Mouse (Mus musculus) C2C12 (cell line): ENCODE results near the gene Tsc22d1. TPM values are rescaled to one million over a fixed set of nuclear protein-coding genes. Genes with fewer than 3 reads are reported as not detected.

Experiments used
- H3K27me3 ChIP-seq: one replicate; pipeline ENCODE4 v1.6.1; 2011; ENCODE audit not compliant: control insufficient read depth, insufficient read depth, insufficient read length
- H3K36me3 ChIP-seq: one replicate; pipeline ENCODE4 v1.6.1; 2011; ENCODE audit not compliant: control insufficient read depth, insufficient read depth
- H3K4me3 ChIP-seq: one replicate; pipeline ENCODE4 v1.5.1; 2011; ENCODE audit warnings: mild to moderate bottlenecking, control low read depth; ENCODE audit not compliant: poor library complexity, insufficient read depth, severe bottlenecking
- H3K79me2 ChIP-seq: one replicate; pipeline ENCODE4 v1.6.1; 2011; ENCODE audit not compliant: control insufficient read depth, insufficient read depth
- H3K79me3 ChIP-seq: one replicate; pipeline ENCODE4 v1.6.1; 2011; ENCODE audit warnings: low read depth, control low read depth
- H3ac ChIP-seq: one replicate; pipeline ENCODE3; 2011; ENCODE audit warnings: low read depth; ENCODE audit not compliant: control insufficient read depth, insufficient read length
- CEBPB ChIP-seq: IDR thresholded peaks from one replicate; pipeline ENCODE4 v1.6.1; 2011; ENCODE audit warnings: low read depth, mild to moderate bottlenecking, control low read depth, moderate library complexity
- CTCF ChIP-seq: IDR thresholded peaks from one replicate; pipeline ENCODE4 v1.5.1; 2011; ENCODE audit not compliant: control insufficient read depth, insufficient read depth, insufficient read length
- FOSL1 ChIP-seq: IDR thresholded peaks from one replicate; pipeline ENCODE4 v1.8.0; 2011; ENCODE audit warnings: mild to moderate bottlenecking, low read length; ENCODE audit not compliant: poor library complexity, insufficient read depth, severe bottlenecking
- MAX ChIP-seq: IDR thresholded peaks from one replicate; pipeline ENCODE4 v1.6.1; 2011; ENCODE audit warnings: mild to moderate bottlenecking, control low read depth
- MYOD1 ChIP-seq: IDR thresholded peaks from one replicate; pipeline ENCODE4 v1.6.1; 2011; ENCODE audit warnings: low read depth; ENCODE audit not compliant: control insufficient read depth, insufficient read length
- MYOG ChIP-seq: IDR thresholded peaks from one replicate; pipeline ENCODE4 v1.6.1; 2011; ENCODE audit not compliant: control insufficient read depth, insufficient read length; ENCODE audit errors: extremely low read depth
- USF1 ChIP-seq: IDR thresholded peaks from one replicate; pipeline ENCODE4 v1.6.1; 2011; ENCODE audit warnings: low read depth, mild to moderate bottlenecking, control low read depth, moderate library complexity
- polyA plus RNA-seq: library from polyadenylated mRNA; unstranded; fragments of >200 nt; fragmentation: generic; extraction: Trizol; gene quantifications from one replicate; pipeline ENCODE4 v1.2.1, GENCODE M21; 2012; ENCODE audit warnings: missing spikeins

Tsc22d1 gene
- polyA plus RNA-seq, 1 experiment = 546 TPM

DNA sequence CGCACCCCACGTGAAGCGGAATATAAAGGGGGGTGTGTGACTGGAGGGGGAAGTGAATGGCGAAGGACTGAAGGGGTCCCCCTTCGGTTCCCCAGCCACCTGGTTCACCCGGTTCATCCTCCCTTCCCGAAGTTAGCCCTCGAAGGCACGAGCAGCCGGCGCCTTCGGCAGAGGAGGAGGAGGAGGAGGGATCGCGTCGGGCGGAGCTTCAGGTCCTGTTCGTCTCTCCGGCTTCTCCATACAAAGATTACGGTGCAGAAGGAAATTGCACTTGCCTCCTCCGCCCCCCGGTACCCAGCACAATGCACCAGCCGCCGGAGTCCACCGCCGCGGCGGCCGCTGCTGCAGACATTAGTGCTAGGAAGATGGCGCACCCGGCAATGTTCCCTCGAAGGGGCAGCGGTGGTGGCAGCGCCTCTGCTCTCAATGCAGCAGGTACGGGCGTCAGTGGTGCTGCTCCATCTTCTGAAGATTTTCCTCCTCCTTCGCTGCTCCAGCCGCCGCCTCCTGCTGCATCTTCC is 1.1 kb downstream of the Tsc22d1 start:
- peak overlapping the region; percentile 73 for H3ac ChIP-seq
- H3K79me2 ChIP-seq = peaks cover 52% of the 10 kb centered on the region
- H3K27me3 ChIP-seq = no peaks in the 10 kb centered on the region

DNA sequence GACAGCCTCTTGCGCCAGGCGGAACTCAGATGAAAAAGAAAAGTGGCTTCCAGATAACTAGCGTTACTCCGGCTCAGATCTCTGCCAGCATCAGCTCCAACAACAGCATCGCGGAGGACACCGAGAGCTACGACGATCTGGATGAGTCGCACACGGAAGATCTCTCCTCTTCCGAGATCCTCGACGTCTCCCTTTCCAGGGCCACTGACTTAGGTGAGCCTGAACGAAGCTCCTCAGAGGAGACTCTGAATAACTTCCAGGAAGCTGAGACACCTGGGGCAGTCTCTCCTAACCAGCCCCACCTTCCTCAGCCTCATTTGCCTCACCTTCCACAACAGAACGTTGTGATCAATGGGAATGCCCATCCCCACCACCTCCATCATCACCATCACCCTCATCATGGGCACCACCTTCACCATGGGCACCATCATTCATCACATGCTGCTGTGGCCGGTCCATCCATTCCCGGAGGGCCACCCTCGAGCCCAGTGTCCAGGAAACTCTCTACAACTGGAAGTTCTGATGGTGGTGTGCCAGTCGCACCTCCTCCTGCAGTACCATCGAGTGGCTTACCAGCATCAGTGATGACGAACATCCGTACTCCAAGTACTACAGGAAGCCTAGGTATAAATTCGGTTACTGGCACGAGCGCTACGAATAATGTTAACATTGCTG is 1.7 kb downstream of the Tsc22d1 start:
- peak overlapping the region; percentile 73 for H3ac ChIP-seq
- H3K36me3 ChIP-seq = peaks cover 45% of the 10 kb centered on the region
- H3K4me3 ChIP-seq = peak overlapping the region; percentile 61
- H3K27me3 ChIP-seq = no peaks in the 10 kb centered on the region
- H3K79me3 ChIP-seq = peaks cover 42% of the 10 kb centered on the region
- peaks cover 58% of the 10 kb centered on the region for H3K79me2 ChIP-seq
- no peak for TF ChIP-seq CEBPB
- TF ChIP-seq FOSL1 = no peak
- TF ChIP-seq MYOG = no peak
- TF ChIP-seq USF1 = no peak
- no peak for TF ChIP-seq MAX
- no peak for TF ChIP-seq CTCF
- no peak for TF ChIP-seq MYOD1

More for the DNA sequence above, 1.1 kb downstream of the Tsc22d1 start:
- H3K4me3 ChIP-seq = peak overlapping the region; percentile 61
- peaks cover 41% of the 10 kb centered on the region for H3K79me3 ChIP-seq
- H3K36me3 ChIP-seq = peaks cover 40% of the 10 kb centered on the region
- no peak for TF ChIP-seq CEBPB
- no peak for TF ChIP-seq MYOD1
- TF ChIP-seq FOSL1 = no peak
- no peak for TF ChIP-seq CTCF
- no peak for TF ChIP-seq MAX
- no peak for TF ChIP-seq MYOG
- no peak for TF ChIP-seq USF1

DNA sequence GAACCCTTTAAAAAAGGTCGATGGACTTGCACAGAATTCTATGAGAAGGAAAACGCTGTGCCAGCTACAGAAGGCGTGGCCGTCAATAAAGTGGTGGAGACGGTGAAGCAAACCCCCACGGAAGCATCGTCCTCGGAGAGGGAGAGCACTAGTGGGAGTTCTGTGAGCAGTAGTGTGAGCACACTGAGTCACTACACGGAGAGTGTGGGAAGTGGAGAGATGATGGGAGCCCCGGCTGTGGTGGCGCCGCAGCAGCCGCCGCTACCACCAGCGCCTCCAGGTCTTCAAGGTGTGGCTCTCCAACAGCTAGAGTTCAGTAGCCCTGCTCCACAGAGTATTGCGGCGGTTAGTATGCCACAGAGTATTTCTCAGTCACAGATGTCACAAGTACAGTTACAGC is 2.6 kb downstream of the Tsc22d1 start:
- Histone ChIP-seq H3K27me3 (no peaks in the 10 kb centered on the region), H3K36me3 (peaks cover 49% of the 10 kb centered on the region), H3K79me2 (peaks cover 67% of the 10 kb centered on the region), H3K79me3 (peaks cover 50% of the 10 kb centered on the region), H3K4me3 (no peak overlapping the region), H3ac (no peak overlapping the region)
- TF ChIP-seq MYOG (no peak), USF1 (no peak), CTCF (no peak), MAX (no peak), CEBPB (no peak), FOSL1 (no peak), MYOD1 (no peak)

DNA sequence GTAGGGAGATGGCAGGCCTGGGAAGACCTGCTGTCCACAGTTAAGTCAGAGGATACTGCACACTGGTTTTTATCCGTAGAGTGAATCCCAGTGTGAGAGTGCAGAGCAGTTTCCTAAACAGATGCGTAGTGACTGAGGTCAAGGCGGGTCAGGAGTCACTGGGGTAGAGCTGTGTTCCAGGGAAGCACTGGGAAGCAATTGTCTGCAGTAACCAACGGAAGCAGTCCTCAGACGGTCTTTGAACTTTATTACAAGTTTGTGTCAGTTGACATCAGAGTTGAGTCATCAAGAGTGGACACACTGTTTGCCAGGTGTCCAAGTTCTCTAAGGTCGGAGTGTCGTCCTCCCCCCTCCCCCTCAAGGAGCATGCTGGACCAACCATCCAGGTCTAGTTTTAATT is 6.0 kb downstream of the Tsc22d1 start:
- no peak overlapping the region for H3ac ChIP-seq
- H3K36me3 ChIP-seq = peaks cover 68% of the 10 kb centered on the region
- peaks cover 67% of the 10 kb centered on the region for H3K79me3 ChIP-seq
- no peaks in the 10 kb centered on the region for H3K27me3 ChIP-seq
- no peak overlapping the region for H3K4me3 ChIP-seq
- peaks cover 90% of the 10 kb centered on the region for H3K79me2 ChIP-seq
- TF ChIP-seq MYOG = no peak
- no peak for TF ChIP-seq MYOD1
- no peak for TF ChIP-seq FOSL1
- no peak for TF ChIP-seq CEBPB
- no peak for TF ChIP-seq CTCF
- no peak for TF ChIP-seq MAX
- no peak for TF ChIP-seq USF1

DNA sequence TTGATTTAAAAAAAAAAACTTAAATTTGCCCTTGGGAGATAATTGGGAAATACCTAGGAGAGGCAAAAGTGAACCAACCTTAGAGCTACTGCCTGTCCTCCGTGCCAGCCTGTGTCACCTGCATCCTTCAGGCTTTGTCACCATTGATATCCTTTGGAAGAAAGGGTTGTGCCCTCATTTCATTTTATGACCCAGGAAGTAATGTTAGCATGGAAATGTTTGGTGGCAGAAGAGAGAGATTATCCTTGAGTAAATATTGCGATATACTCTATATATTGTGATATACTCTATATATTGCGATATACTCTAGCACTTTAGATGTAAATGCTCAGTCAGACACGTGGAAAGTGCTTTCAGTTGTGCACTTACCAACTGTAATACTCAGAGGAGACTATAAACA is 6.4 kb downstream of the Tsc22d1 start:
- Histone ChIP-seq H3ac (no peak overlapping the region), H3K79me3 (peaks cover 64% of the 10 kb centered on the region), H3K36me3 (peaks cover 73% of the 10 kb centered on the region), H3K4me3 (no peak overlapping the region), H3K79me2 (peaks cover 90% of the 10 kb centered on the region), H3K27me3 (no peaks in the 10 kb centered on the region)
- TF ChIP-seq CEBPB (no peak), USF1 (no peak), MYOG (no peak)

DNA sequence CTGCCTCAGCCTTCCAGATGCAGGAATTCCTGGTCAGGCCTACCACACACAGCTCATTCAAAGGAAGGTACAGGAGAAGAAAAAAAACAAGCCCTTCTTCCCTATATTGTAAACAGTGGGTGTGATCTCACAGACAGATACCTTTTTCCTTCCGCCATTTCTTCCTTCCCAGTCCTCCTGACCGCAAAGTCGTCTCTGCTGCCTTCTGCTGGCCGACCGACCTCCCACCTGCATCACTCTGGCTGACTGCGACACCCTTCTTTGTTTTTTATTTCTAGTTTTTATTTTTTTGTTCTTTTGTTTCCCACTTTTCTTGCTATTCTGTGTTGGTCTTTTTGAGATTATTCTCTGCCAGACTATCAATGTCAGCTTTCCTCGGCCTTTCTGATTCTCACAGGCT is 10.7 kb downstream of the Tsc22d1 start:
- TF ChIP-seq CTCF (no peak), FOSL1 (no peak), MYOD1 (no peak), CEBPB (no peak), MAX (no peak), MYOG (no peak), USF1 (no peak)
- no peaks in the 10 kb centered on the region for H3K27me3 ChIP-seq
- no peak overlapping the region for H3K4me3 ChIP-seq
- H3K79me2 ChIP-seq = peaks cover 77% of the 10 kb centered on the region
- H3ac ChIP-seq = no peak overlapping the region
- H3K79me3 ChIP-seq = peaks cover 38% of the 10 kb centered on the region
- H3K36me3 ChIP-seq = peaks cover 59% of the 10 kb centered on the region
